Mouse (Mus musculus): ENCODE measurements at regions not wholly inside any gene's neighbourhood (a gene's known extent, or its start where the extent isn't known, plus 50 kb on each side); places are given as distances from the start of the nearest gene placed in this dataset.

DNA sequence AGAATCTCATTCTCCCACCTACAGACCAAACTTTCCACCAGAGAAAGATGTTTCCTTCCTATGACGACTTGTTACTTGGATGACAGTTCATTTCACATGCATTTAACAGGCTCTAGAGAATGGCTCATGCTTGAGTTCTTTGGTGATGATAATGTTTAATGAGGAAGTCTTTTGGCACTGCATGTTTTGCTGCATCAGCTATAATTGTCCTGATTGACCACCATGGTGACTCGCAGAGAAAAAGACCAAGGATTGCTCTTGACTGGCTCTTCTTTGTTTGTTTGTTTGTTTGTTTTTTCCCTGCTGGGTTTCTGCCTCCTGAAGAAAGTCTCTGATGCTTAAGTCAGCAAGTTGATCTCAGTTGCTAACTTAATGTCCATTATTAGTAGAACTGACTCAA, 129.8 kb upstream of the Bcl6 start:
- TF ChIP-seq CTCF (IDR thresholded peaks at IDR 0.05; ENCODE audit: borderline replicate concordance, control insufficient read depth, extremely low read depth, insufficient read depth, low read length, poor library complexity) (no peak), POLR2A (IDR thresholded peaks at IDR 0.05; ENCODE audit: control insufficient read depth, extremely low read depth, insufficient read depth, low read length, poor library complexity) (no peak)
